Mouse (Mus musculus): ENCODE measurements around the gene Vmn2r19. TPM values are rescaled to one million over a fixed set of nuclear protein-coding genes. Genes with fewer than 3 reads are reported as not detected.

Vmn2r19 gene
- polyA plus RNA-seq, 1 experiment from 2014 or later, result not detected

- no peaks in the 10 kb centered on the region for H3K36me3 ChIP-seq (replicated peaks; ENCODE audit: control insufficient read depth, insufficient read depth, low read depth, low read length)
- ATAC-seq (replicated peaks; ENCODE audit: insufficient number of reproducible peaks, low FRiP score, low TSS enrichment, low read depth), result no peak
- H3K4me1 ChIP-seq (ENCODE audit: control insufficient read depth, insufficient read depth, low read length), result no peaks in the 10 kb centered on the region
- H3K4me3 ChIP-seq (ENCODE audit: low read depth, low read length), result no peak overlapping the region
- H3K27me3 ChIP-seq (ENCODE audit: control insufficient read depth, insufficient read depth, low read length), result no peaks in the 10 kb centered on the region
- no peak overlapping the region for H3K9ac ChIP-seq (replicated peaks; ENCODE audit: low read length)
- no peak overlapping the region for H3K27ac ChIP-seq (replicated peaks; ENCODE audit: low read depth, low read length)
- H3K9me3 ChIP-seq (replicated peaks; ENCODE audit: control insufficient read depth, low read length), result no peaks in the 10 kb centered on the region
- no peak overlapping the region for H3K4me2 ChIP-seq (ENCODE audit: low read depth, low read length)
- WGBS, result 56% methylated on average over 2 of the region's 2 CpGs
- DNase-seq (ENCODE audit: low spot score), result no peak
Measured at GRCm38 (mm10) chr6:123332503-123332902, 24.4 kb downstream of the Vmn2r19 start.

DNA sequence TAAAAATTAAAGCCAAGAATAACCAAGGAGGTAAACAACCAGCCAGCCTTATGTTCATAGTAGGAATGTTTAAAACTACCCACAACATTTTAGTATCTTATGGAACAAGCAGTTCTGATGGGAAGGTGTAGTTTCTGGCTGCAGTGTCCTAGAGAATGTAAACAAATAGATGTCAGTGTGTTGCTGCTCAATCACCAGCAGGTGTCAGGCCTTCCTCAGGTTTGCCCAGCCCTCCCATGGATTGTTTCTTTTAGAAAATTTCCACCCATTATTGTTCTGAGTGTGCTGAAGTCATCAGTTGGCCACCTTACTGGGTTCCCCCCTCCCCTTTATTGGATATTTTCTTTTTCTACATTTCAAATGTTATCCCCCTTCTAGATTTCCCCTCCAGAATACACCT is 32.0 kb downstream of the Vmn2r19 start:
- H3K27me3 ChIP-seq (ENCODE audit: control insufficient read depth, insufficient read depth, low read length), result no peaks in the 10 kb centered on the region
- H3K4me1 ChIP-seq (ENCODE audit: control insufficient read depth, insufficient read depth, low read length), result no peaks in the 10 kb centered on the region
- no peak overlapping the region for H3K4me2 ChIP-seq (ENCODE audit: low read depth, low read length)
- H3K9ac ChIP-seq (replicated peaks; ENCODE audit: low read length), result no peak overlapping the region
- no peak overlapping the region for H3K4me3 ChIP-seq (ENCODE audit: low read depth, low read length)
- DNase-seq (ENCODE audit: low spot score) (peak; percentile 3), ATAC-seq (replicated peaks; ENCODE audit: insufficient number of reproducible peaks, low FRiP score, low TSS enrichment, low read depth) (no peak)
- no peaks in the 10 kb centered on the region for H3K36me3 ChIP-seq (replicated peaks; ENCODE audit: control insufficient read depth, insufficient read depth, low read depth, low read length)
- no peaks in the 10 kb centered on the region for H3K9me3 ChIP-seq (replicated peaks; ENCODE audit: control insufficient read depth, low read length)
- no peak overlapping the region for H3K27ac ChIP-seq (replicated peaks; ENCODE audit: low read depth, low read length)

- H3K9me3 ChIP-seq (replicated peaks; ENCODE audit: control insufficient read depth, low read length), result no peaks in the 10 kb centered on the region
- no peaks in the 10 kb centered on the region for H3K27me3 ChIP-seq (ENCODE audit: control insufficient read depth, insufficient read depth, low read length)
- no peaks in the 10 kb centered on the region for H3K36me3 ChIP-seq (replicated peaks; ENCODE audit: control insufficient read depth, insufficient read depth, low read depth, low read length)
- no peak overlapping the region for H3K27ac ChIP-seq (replicated peaks; ENCODE audit: low read depth, low read length)
- 81% methylated on average over 1 of the region's 1 CpGs for WGBS
- no peaks in the 10 kb centered on the region for H3K4me1 ChIP-seq (ENCODE audit: control insufficient read depth, insufficient read depth, low read length)
- DNase-seq (ENCODE audit: low spot score) (no peak), ATAC-seq (replicated peaks; ENCODE audit: insufficient number of reproducible peaks, low FRiP score, low TSS enrichment, low read depth) (no peak)
- H3K9ac ChIP-seq (replicated peaks; ENCODE audit: low read length), result no peak overlapping the region
- H3K4me3 ChIP-seq (ENCODE audit: low read depth, low read length), result no peak overlapping the region
- no peak overlapping the region for H3K4me2 ChIP-seq (ENCODE audit: low read depth, low read length)
Measured at GRCm38 (mm10) chr6:123346141-123346540, 38.0 kb downstream of the Vmn2r19 start.

Other genes starting within 250 kb of the Vmn2r19 start
- gene Clec4a2, start 201.9 kb upstream of the Vmn2r19 start, polyA plus RNA-seq (2014; fragmentation: Nextera tagmentation; extraction: Ambion mirVana), result 1.1 and 2.0 TPM in 2 replicates
- gene Clec4b2, start 135.4 kb upstream of the Vmn2r19 start, polyA plus RNA-seq (2014; fragmentation: Nextera tagmentation; extraction: Ambion mirVana), result not detected in 2 replicates
- 0.62 and 0.68 TPM in 2 replicates for gene Clec4n, start 78.5 kb upstream of the Vmn2r19 start, polyA plus RNA-seq (2014; fragmentation: Nextera tagmentation; extraction: Ambion mirVana)
- gene Clec4d, start 46.2 kb upstream of the Vmn2r19 start, polyA plus RNA-seq (2014; fragmentation: Nextera tagmentation; extraction: Ambion mirVana), result 0.24 TPM in 1 of 2 replicates, not detected in the other
- 0.10 TPM in 1 of 2 replicates, not detected in the other for gene Clec4e, start 18.5 kb upstream of the Vmn2r19 start, polyA plus RNA-seq (2014; fragmentation: Nextera tagmentation; extraction: Ambion mirVana)
- gene Vmn2r20, start 109.8 kb downstream of the Vmn2r19 start, polyA plus RNA-seq (2014; fragmentation: Nextera tagmentation; extraction: Ambion mirVana), result not detected in 2 replicates
- not detected in 2 replicates for gene Vmn2r21, start 225.1 kb downstream of the Vmn2r19 start, polyA plus RNA-seq (2014; fragmentation: Nextera tagmentation; extraction: Ambion mirVana)

Measured in embryonic facial prominence, embryonic 11.5 days (tissue).